Mouse (Mus musculus): ENCODE measurements around the gene Ing4.

DNA sequence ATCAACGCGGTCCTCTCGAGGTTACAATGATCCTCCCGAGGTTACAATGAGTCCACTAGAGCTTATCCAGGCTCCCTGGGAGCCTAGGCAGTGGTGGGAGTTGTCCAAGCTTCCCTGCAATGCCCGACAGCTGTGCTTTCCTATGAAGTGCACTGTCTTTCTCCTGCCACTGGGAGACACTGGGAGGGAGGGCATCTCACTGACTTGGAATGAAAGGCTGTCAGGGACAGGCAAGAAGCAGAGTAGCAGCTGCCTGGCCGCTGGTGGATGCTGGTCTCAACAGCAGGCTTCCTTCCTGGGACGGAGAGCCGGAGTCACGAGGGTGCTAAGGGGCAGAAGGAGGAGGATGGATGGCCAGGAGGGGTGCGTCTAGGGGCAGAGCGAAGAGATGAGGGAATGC, 45.7 kb upstream of the Ing4 start:
- TF ChIP-seq CTCF (IDR thresholded peaks at IDR 0.05; ENCODE audit: borderline replicate concordance, insufficient read depth, low read depth, low read length) (no peak), POLR2A (IDR thresholded peaks at IDR 0.05; ENCODE audit: borderline replicate concordance, insufficient read depth, low read length) (no peak)

All from cerebellum, adult 2 months (tissue).